8 mouse cellular contexts compared by ENCODE assay signal in genomic region chr7:19164189-19164588, GRCm38 (mm10). TPM values are rescaled to one million over a fixed set of nuclear protein-coding genes. Genes with fewer than 3 reads are reported as not detected.
DNase-seq lines count a peak whose midpoint lies in the region; ATAC-seq and TF ChIP-seq lines count a peak whose summit lies in the region.
"Had no signal": no experiment of that assay in that cellular context is flagged by ENCODE, and none has a peak within 500 bp of the region (broad histone marks: within the 10 kb centered on the region; RNA-seq: fewer than 3 reads in every experiment).

No protein-coding gene starts in this region.

- in situ Hi-C loops in ES-E14 (cut with MboI; ENCODE audit: low sequenced_read_pairs in 2 of 2, unreplicated experiment in 2 of 2), result no loop called here

- no peak for TF ChIP-seq POLR2A in cerebellum, adult 2 months (IDR thresholded peaks at IDR 0.05; ENCODE audit: borderline replicate concordance, insufficient read depth, low read length)

- H3K4me2 ChIP-seq in intestine, embryonic 16.5 days (ENCODE audit: low read depth, low read length), result peak overlapping the region; percentile 40

- under 1% methylated on average over 6 of the region's 6 CpGs for WGBS in intestine, embryonic 16.5 days
- 8% methylated on average over 6 of the region's 6 CpGs for WGBS in cerebellum, adult 2 months

- H3K36me3 ChIP-seq in ES-E14 (ENCODE audit: control insufficient read depth, insufficient read depth, low read length, poor library complexity, severe bottlenecking), result no peaks in the 10 kb centered on the region
- H3K36me3 ChIP-seq in intestine, embryonic 16.5 days (ENCODE audit: control insufficient read depth, insufficient read depth, low read length), result no peaks in the 10 kb centered on the region

- H3K9me3 ChIP-seq in ES-E14 (ENCODE audit: control insufficient read depth, insufficient read depth, low read depth, low read length), result no peaks in the 10 kb centered on the region
- H3K9me3 ChIP-seq in intestine, embryonic 16.5 days (ENCODE audit: control insufficient read depth, low read length), result peaks cover 6% of the 10 kb centered on the region; the same call in 1 of the 2 replicates

- intact Hi-C loops in gastrocnemius, adult 2 months (cut with DNase I), result no loop called here

- no peak overlapping the region for H3K27ac ChIP-seq in ES-E14 (ENCODE audit: insufficient read depth, low read depth, low read length, poor library complexity, severe bottlenecking)
- 0 out of 2 replicates have a peak overlapping the region, but pooled peaks have one; percentile 24 for H3K27ac ChIP-seq in intestine, embryonic 16.5 days (ENCODE audit: low read length)
- no peak overlapping the region for H3K27ac ChIP-seq in cerebellum, adult 2 months (ENCODE audit: insufficient read depth, low read length)
- no peak overlapping the region for H3K27ac ChIP-seq in gastrocnemius, adult 2 months

- DNase-seq in ES-E14 (ENCODE audit: low read depth, low spot score), result peak; percentile 92
- DNase-seq in embryo, embryonic 10.5 days (ENCODE audit: low spot score), result peak; percentile 56
- peak; percentile 42 for DNase-seq in lung, postnatal 36 days
- DNase-seq in cerebellum, adult 2 months, result no peak
- no peak for DNase-seq in gastrocnemius, adult 2 months
- DNase-seq in left cerebral cortex, adult 11 months (ENCODE audit: low spot score), result no peak

- no peak overlapping the region for H3K9ac ChIP-seq in ES-E14 (ENCODE audit: insufficient read depth, low read depth, low read length, poor library complexity, severe bottlenecking)
- peak overlapping the region; percentile 40; the same call in 1 of the 2 replicates for H3K9ac ChIP-seq in intestine, embryonic 16.5 days (ENCODE audit: low read depth, low read length)

- H3K4me3 ChIP-seq in ES-E14 (ENCODE audit: insufficient read depth in 1 of 2, low read depth in 1 of 2, low read length in 2 of 2, poor library complexity in 1 of 2, severe bottlenecking in 1 of 2), result peak overlapping the region in 1 of 2 experiments; percentile 41; a peak in 2 of 4 replicates
- peak overlapping the region; percentile 13 for H3K4me3 ChIP-seq in intestine, embryonic 16.5 days (ENCODE audit: low read length)
- H3K4me3 ChIP-seq in cerebellum, adult 2 months (replicated peaks; ENCODE audit: insufficient read depth, low read depth, low read length), result no peak overlapping the region
- no peak overlapping the region for H3K4me3 ChIP-seq in gastrocnemius, adult 2 months
- H3K4me3 ChIP-seq: erythroblast, embryonic 14.5 days had no signal

- ATAC-seq in intestine, embryonic 16.5 days, result peak; percentile 58

- no peak for TF ChIP-seq CTCF in cerebellum, adult 2 months (IDR thresholded peaks at IDR 0.05; ENCODE audit: borderline replicate concordance, insufficient read depth, low read depth, low read length)
- TF ChIP-seq CTCF in gastrocnemius, adult 2 months (IDR thresholded peaks at IDR 0.05), result no peak

- peaks cover 2 to 17% of the 10 kb centered on the region in 2 experiments; a peak in 2 of 4 replicates for H3K4me1 ChIP-seq in ES-E14 (ENCODE audit: control insufficient read depth in 2 of 2, insufficient read depth in 2 of 2, low read length in 2 of 2, poor library complexity in 1 of 2)
- H3K4me1 ChIP-seq in intestine, embryonic 16.5 days (ENCODE audit: control insufficient read depth, insufficient read depth, low read length), result peaks cover 39% of the 10 kb centered on the region
- peaks cover 7% of the 10 kb centered on the region for H3K4me1 ChIP-seq in cerebellum, adult 2 months (ENCODE audit: control insufficient read depth, insufficient read depth, low read length)

- H3K27me3 ChIP-seq in intestine, embryonic 16.5 days (replicated peaks; ENCODE audit: control insufficient read depth, insufficient read depth, low read length), result peaks cover 2% of the 10 kb centered on the region; the same call in 1 of the 2 replicates
- H3K27me3 ChIP-seq in cerebellum, adult 2 months (ENCODE audit: control insufficient read depth, insufficient read depth, low read length), result no peaks in the 10 kb centered on the region

TF ChIP-seq in ES-E14, 5 proteins besides CTCF, POLR2A, EP300 and RAD21:
- TF ChIP-seq HCFC1 (IDR thresholded peaks at IDR 0.05; ENCODE audit: borderline replicate concordance, insufficient read depth, low read length) (no peak), ZNF384 (IDR thresholded peaks at IDR 0.05; ENCODE audit: low read depth, low read length) (no peak), ZC3H11A (IDR thresholded peaks at IDR 0.05; ENCODE audit: borderline replicate concordance, low read depth, low read length) (no peak), CHD2 (IDR thresholded peaks at IDR 0.05; ENCODE audit: low read depth, low read length) (no peak), MAFK (IDR thresholded peaks at IDR 0.05; ENCODE audit: insufficient read depth, low read depth, low read length) (no peak)
TF ChIP-seq in ES-E14: peak in this region for 0.

RNA-seq across cellular contexts. Expression of gene Gipr, which starts 1.7 kb away (rescaled TPM):
- 1.5 and 3.6 TPM in 2 replicates for total RNA-seq in ES-E14 (2012; rRNA removed)
- polyA plus RNA-seq in intestine, embryonic 16.5 days (2015; fragmentation: Nextera tagmentation; extraction: Ambion mirVana), result 3.1 and 3.6 TPM in 2 replicates
- 1.9 and 2.6 TPM in 2 replicates for polyA plus RNA-seq in cerebellum, adult 2 months (2012; rRNA removed)
- total RNA-seq in gastrocnemius, adult 2 months (2021), result not detected
- polyA plus RNA-seq: erythroblast, embryonic 14.5 days had no signal

RNA-seq across cellular contexts. Expression of gene Eml2, which starts 12.0 kb away (rescaled TPM):
- total RNA-seq in ES-E14 (2012; rRNA removed), result 29.5 and 29.8 TPM in 2 replicates
- 7.1 and 8.4 TPM in 2 replicates for polyA plus RNA-seq in intestine, embryonic 16.5 days (2015; fragmentation: Nextera tagmentation; extraction: Ambion mirVana)
- polyA plus RNA-seq in cerebellum, adult 2 months (2012; rRNA removed), result 148 and 176 TPM in 2 replicates
- 10 to 100 TPM in 1 of 2 experiments, 1 to 10 TPM in 1; 9.5 to 10.5 TPM for total RNA-seq in gastrocnemius, adult 2 months (2021)

RNA-seq across cellular contexts. Expression of gene Snrpd2, which starts 14.7 kb away (rescaled TPM):
- total RNA-seq in ES-E14 (2012; rRNA removed), result 355 and 382 TPM in 2 replicates
- polyA plus RNA-seq in intestine, embryonic 16.5 days (2015; fragmentation: Nextera tagmentation; extraction: Ambion mirVana), result 119 and 132 TPM in 2 replicates
- 87.1 and 88.8 TPM in 2 replicates for polyA plus RNA-seq in cerebellum, adult 2 months (2012; rRNA removed)
- total RNA-seq in gastrocnemius, adult 2 months (2021), result 10 to 100 TPM; 49.7 to 58.0 TPM

RNA-seq across cellular contexts. Expression of gene Qpctl, which starts 15.1 kb away (rescaled TPM):
- 8.1 and 11.7 TPM in 2 replicates for total RNA-seq in ES-E14 (2012; rRNA removed)
- 10.5 and 11.1 TPM in 2 replicates for polyA plus RNA-seq in intestine, embryonic 16.5 days (2015; fragmentation: Nextera tagmentation; extraction: Ambion mirVana)
- polyA plus RNA-seq in cerebellum, adult 2 months (2012; rRNA removed), result 15.7 TPM in 2 replicates
- 1 to 10 TPM; 2.0 TPM for total RNA-seq in gastrocnemius, adult 2 months (2021)

RNA-seq across cellular contexts. Expression of gene Fbxo46, which starts 44.5 kb away (rescaled TPM):
- total RNA-seq in ES-E14 (2012; rRNA removed), result 19.5 and 27.1 TPM in 2 replicates
- 10.8 and 11.0 TPM in 2 replicates for polyA plus RNA-seq in intestine, embryonic 16.5 days (2015; fragmentation: Nextera tagmentation; extraction: Ambion mirVana)
- polyA plus RNA-seq in cerebellum, adult 2 months (2012; rRNA removed), result 7.6 and 7.9 TPM in 2 replicates
- 1 to 10 TPM; 2.3 to 3.0 TPM for total RNA-seq in gastrocnemius, adult 2 months (2021)

Comparison
In these comparisons a context has a peak if more than half of its experiments do, and no peak if none do; other contexts are left out.
1. DNase-seq: peak in ES-E14 (single experiment), embryo, embryonic 10.5 days (single experiment) and lung, postnatal 36 days (single experiment); none in cerebellum, adult 2 months (0 of 2), gastrocnemius, adult 2 months (single experiment) and left cerebral cortex, adult 11 months (single experiment).